Mouse (Mus musculus) spleen, postnatal 14 days (tissue): ENCODE data around the gene Sfswap.
A peak's percentile ranks its signal among the peaks of the same experiment; 100 is the strongest.
"Not testable (repeated sequence)": the region's sequence is repeated elsewhere in the genome, so short reads cannot be mapped to it uniquely, and the experiment has no call there.

Experiments used
- DNase-seq, 2 experiments: peaks; one replicate each; pipeline ENCODE4 v3.0.0; 2021 to 2022; ENCODE audit warnings: low spot score in 2 of 2

Sfswap gene

GRCm38 (mm10) chr5:129500722-129501634, at the start of gene Sfswap:
Gene Sfswap (plus strand): TSS chr5:129501221.
- DNase-seq: peak; percentile 70 to 73

GRCm38 (mm10) chr5:129452561-129452960, 48.5 kb upstream of the Sfswap start:
- DNase-seq: no peak

GRCm38 (mm10) chr5:129454802-129455528, 46.1 kb upstream of the Sfswap start:
- DNase-seq: no peak

- DNase-seq: no peak
These were observed 45.5 kb upstream of the Sfswap start for GRCm38 (mm10) chr5:129455529-129455896.

- DNase-seq: no peak
These were observed 44.4 kb upstream of the Sfswap start for GRCm38 (mm10) chr5:129456579-129457140.

GRCm38 (mm10) chr5:129458109-129458508, 42.9 kb upstream of the Sfswap start:
- no peak for DNase-seq

GRCm38 (mm10) chr5:129458541-129458940, 42.5 kb upstream of the Sfswap start:
- DNase-seq: no peak

- DNase-seq: no peak
These were observed 40.1 kb upstream of the Sfswap start for GRCm38 (mm10) chr5:129460798-129461476.

GRCm38 (mm10) chr5:129463648-129464047, 37.4 kb upstream of the Sfswap start:
- not testable (repeated sequence) for DNase-seq

GRCm38 (mm10) chr5:129465788-129466187, 35.2 kb upstream of the Sfswap start:
- DNase-seq: no peak

- no peak for DNase-seq
These were observed 25.4 kb upstream of the Sfswap start for GRCm38 (mm10) chr5:129475532-129476045.

- no peak for DNase-seq
These were observed 11.1 kb upstream of the Sfswap start for GRCm38 (mm10) chr5:129489879-129490278.

GRCm38 (mm10) chr5:129501671-129502070, 650 bp downstream of the Sfswap start:
- peak in 1 of 2 experiments; percentile 7 for DNase-seq

GRCm38 (mm10) chr5:129506886-129507285, 5.9 kb downstream of the Sfswap start:
- DNase-seq: no peak

- DNase-seq: no peak
These were observed 17.2 kb downstream of the Sfswap start for GRCm38 (mm10) chr5:129518180-129518579.

- no peak for DNase-seq
These were observed 17.8 kb downstream of the Sfswap start for GRCm38 (mm10) chr5:129518786-129519185.

GRCm38 (mm10) chr5:129519591-129519990, 18.6 kb downstream of the Sfswap start:
- no peak for DNase-seq

GRCm38 (mm10) chr5:129521501-129521900, 20.5 kb downstream of the Sfswap start:
- DNase-seq: no peak

GRCm38 (mm10) chr5:129521913-129522312, 20.9 kb downstream of the Sfswap start:
- DNase-seq: no peak

- no peak for DNase-seq
These were observed 22.1 kb downstream of the Sfswap start for GRCm38 (mm10) chr5:129523166-129523565.

GRCm38 (mm10) chr5:129524751-129525150, 23.7 kb downstream of the Sfswap start:
- DNase-seq: no peak

GRCm38 (mm10) chr5:129527162-129527561, 26.1 kb downstream of the Sfswap start:
- no peak for DNase-seq
